Comparison of ENCODE assay signal across 8 mouse cellular contexts in genomic region chr9:96363581-96364140, GRCm38 (mm10). TPM values are rescaled to one million over a fixed set of nuclear protein-coding genes. Genes with fewer than 3 reads are reported as not detected.
DNase-seq lines count a peak whose midpoint lies in the region; ATAC-seq lines count a peak whose summit lies in the region.

No protein-coding gene starts in this region.

- no peaks in the 10 kb centered on the region for H3K36me3 ChIP-seq in heart, embryonic 11.5 days (ENCODE audit: control insufficient read depth, insufficient read depth, low read length)
- H3K36me3 ChIP-seq in kidney, embryonic 15.5 days: no peaks in the 10 kb centered on the region
- H3K36me3 ChIP-seq in limb, embryonic 15.5 days: 0 out of 2 replicates have a peak, but pooled peaks cover 3% of the 10 kb centered on the region
- H3K36me3 ChIP-seq in midbrain, embryonic 16.5 days (ENCODE audit: control insufficient read depth, insufficient read depth, low read length): no peaks in the 10 kb centered on the region

- H3K4me3 ChIP-seq in heart, embryonic 11.5 days (ENCODE audit: low read depth, low read length): peak overlapping the region; percentile 76
- H3K4me3 ChIP-seq in kidney, embryonic 15.5 days (replicated peaks): peak overlapping the region; percentile 82
- H3K4me3 ChIP-seq in limb, embryonic 15.5 days: peak overlapping the region; percentile 71
- peak overlapping the region; percentile 86 for H3K4me3 ChIP-seq in midbrain, embryonic 16.5 days (ENCODE audit: low read depth, low read length)

- H3K4me1 ChIP-seq in heart, embryonic 11.5 days (ENCODE audit: control insufficient read depth, insufficient read depth, low read length): peaks cover 11% of the 10 kb centered on the region
- H3K4me1 ChIP-seq in kidney, embryonic 15.5 days: peaks cover 21% of the 10 kb centered on the region
- H3K4me1 ChIP-seq in limb, embryonic 15.5 days: peaks cover 8% of the 10 kb centered on the region
- H3K4me1 ChIP-seq in midbrain, embryonic 16.5 days (ENCODE audit: control insufficient read depth, insufficient read depth, low read length): peaks cover 24% of the 10 kb centered on the region

- peak overlapping the region; percentile 83 for H3K4me2 ChIP-seq in heart, embryonic 11.5 days
- H3K4me2 ChIP-seq in kidney, embryonic 15.5 days: peak overlapping the region; percentile 69
- H3K4me2 ChIP-seq in limb, embryonic 15.5 days: peak overlapping the region; percentile 77
- peak overlapping the region; percentile 82 for H3K4me2 ChIP-seq in midbrain, embryonic 16.5 days (ENCODE audit: low read length)

- peak overlapping the region; percentile 97 for H3K27ac ChIP-seq in heart, embryonic 11.5 days (ENCODE audit: low read depth, low read length)
- H3K27ac ChIP-seq in kidney, embryonic 15.5 days: peak overlapping the region; percentile 96
- peak overlapping the region; percentile 92 for H3K27ac ChIP-seq in limb, embryonic 15.5 days
- H3K27ac ChIP-seq in midbrain, embryonic 16.5 days (ENCODE audit: low read length): peak overlapping the region; percentile 86

- no peaks in the 10 kb centered on the region for H3K27me3 ChIP-seq in heart, embryonic 11.5 days (ENCODE audit: control insufficient read depth, insufficient read depth, low read length)
- no peaks in the 10 kb centered on the region for H3K27me3 ChIP-seq in kidney, embryonic 15.5 days
- H3K27me3 ChIP-seq in limb, embryonic 15.5 days: no peaks in the 10 kb centered on the region
- no peaks in the 10 kb centered on the region for H3K27me3 ChIP-seq in midbrain, embryonic 16.5 days (ENCODE audit: control insufficient read depth, insufficient read depth, low read depth, low read length)

- 0% methylated on average over 56 of the region's 64 CpGs for WGBS in heart, embryonic 11.5 days (ENCODE audit: insufficient replicate concordance)
- whole genome bisulfite sequencing in kidney, embryonic 15.5 days: 0% methylated on average over 60 of the region's 64 CpGs
- 0% methylated on average over 63 of the region's 64 CpGs for WGBS in limb, embryonic 15.5 days
- WGBS in midbrain, embryonic 16.5 days: under 1% methylated on average over 60 of the region's 64 CpGs

- no peaks in the 10 kb centered on the region for H3K9me3 ChIP-seq in heart, embryonic 11.5 days (replicated peaks; ENCODE audit: control insufficient read depth, low read length)
- H3K9me3 ChIP-seq in kidney, embryonic 15.5 days (replicated peaks): no peaks in the 10 kb centered on the region
- H3K9me3 ChIP-seq in limb, embryonic 15.5 days: no peaks in the 10 kb centered on the region
- H3K9me3 ChIP-seq in midbrain, embryonic 16.5 days (replicated peaks; ENCODE audit: control insufficient read depth, low read length, poor library complexity, severe bottlenecking): no peaks in the 10 kb centered on the region

- peak; percentile 74 for ATAC-seq in erythroblast, adult 5-6 weeks (replicated peaks; ENCODE audit: low FRiP score, poor library complexity, severe bottlenecking)
- peak; percentile 77 for ATAC-seq in heart, embryonic 11.5 days (replicated peaks; ENCODE audit: insufficient number of reproducible peaks, low FRiP score, low TSS enrichment)
- peak; percentile 83 for ATAC-seq in kidney, embryonic 15.5 days (replicated peaks; ENCODE audit: low FRiP score)
- peak; percentile 70 for ATAC-seq in limb, embryonic 15.5 days (ENCODE audit: insufficient number of reproducible peaks, low FRiP score, low TSS enrichment, low read depth)
- ATAC-seq in midbrain, embryonic 16.5 days: no peak; the same call in 1 of the 2 replicates

- H3K9ac ChIP-seq in heart, embryonic 11.5 days (ENCODE audit: low read depth, low read length): peak overlapping the region; percentile 91
- peak overlapping the region; percentile 79 for H3K9ac ChIP-seq in kidney, embryonic 15.5 days
- peak overlapping the region; percentile 80 for H3K9ac ChIP-seq in limb, embryonic 15.5 days
- H3K9ac ChIP-seq in midbrain, embryonic 16.5 days (ENCODE audit: low read depth, low read length): peak overlapping the region; percentile 89

- DNase-seq in B cell, adult 2 months: peak; percentile 67 to 75
- peak; percentile 86 for DNase-seq in brain, adult 2 months (ENCODE audit: low read depth, low spot score)
- DNase-seq in spleen, postnatal 14 days (ENCODE audit: low spot score in 2 of 2): peak; percentile 52 to 62

RNA-seq across cellular contexts. Expression of gene Atp1b3, which starts 0.6 kb away (rescaled TPM):
- 55.0 and 62.6 TPM in 2 replicates for total RNA-seq in erythroblast, adult 5-6 weeks (2015; ENCODE audit: low replicate concordance)
- total RNA-seq in erythroblast, adult 5-6 weeks (2017; ENCODE audit: low replicate concordance): 44.9 and 64.3 TPM in 2 replicates
- polyA plus RNA-seq in heart, embryonic 11.5 days (2014; fragmentation: Nextera tagmentation; extraction: Ambion mirVana): 149 and 177 TPM in 2 replicates
- 172 and 186 TPM in 2 replicates for polyA plus RNA-seq in kidney, embryonic 15.5 days (2015; fragmentation: Nextera tagmentation; extraction: Ambion mirVana)
- polyA plus RNA-seq in limb, embryonic 15.5 days (2015; fragmentation: Nextera tagmentation; extraction: Ambion mirVana): 146 and 157 TPM in 2 replicates
- polyA plus RNA-seq in midbrain, embryonic 16.5 days (2015; fragmentation: Nextera tagmentation; extraction: Ambion mirVana): 176 and 181 TPM in 2 replicates
